In genomic region chr6:54705387-54705909, GRCm38 (mm10) we compare ENCODE assay signal across 8 mouse cellular contexts. TPM values are rescaled to one million over a fixed set of nuclear protein-coding genes. Genes with fewer than 3 reads are reported as not detected.
A peak's percentile ranks its signal among the peaks of the same experiment; 100 is the strongest.
DNase-seq lines count a peak whose midpoint lies in the region; ATAC-seq and TF ChIP-seq lines count a peak whose summit lies in the region.

No protein-coding gene starts in this region.

- peak; percentile 64 for TF ChIP-seq CTCF in cortical plate, adult 2 months (IDR thresholded peaks at IDR 0.05; ENCODE audit: extremely low read depth, insufficient read depth, low read length)

- peak overlapping the region; percentile 66 for H3K4me2 ChIP-seq in heart, embryonic 12.5 days
- H3K4me2 ChIP-seq in kidney, embryonic 14.5 days (replicated peaks; ENCODE audit: low read depth, low read length) = peak overlapping the region; percentile 39
- H3K4me2 ChIP-seq in liver, embryonic 16.5 days (ENCODE audit: low read depth, low read length) = peak overlapping the region; percentile 50

- peaks cover 2% of the 10 kb centered on the region; the same call in 1 of the 2 replicates for H3K4me1 ChIP-seq in cortical plate, adult 2 months (ENCODE audit: control insufficient read depth, insufficient read depth, low read length)
- H3K4me1 ChIP-seq in heart, embryonic 12.5 days (replicated peaks) = peaks cover 9% of the 10 kb centered on the region
- 0 out of 2 replicates have a peak, but pooled peaks cover 4% of the 10 kb centered on the region for H3K4me1 ChIP-seq in kidney, embryonic 14.5 days (ENCODE audit: control insufficient read depth, insufficient read depth, low read length)
- peaks cover 3% of the 10 kb centered on the region; the same call in 1 of the 2 replicates for H3K4me1 ChIP-seq in liver, embryonic 16.5 days (ENCODE audit: control insufficient read depth, low read depth, low read length)

- H3K9me3 ChIP-seq in heart, embryonic 12.5 days (replicated peaks) = peaks cover 3% of the 10 kb centered on the region
- no peaks in the 10 kb centered on the region for H3K9me3 ChIP-seq in kidney, embryonic 14.5 days (ENCODE audit: control insufficient read depth, low read length)
- H3K9me3 ChIP-seq in liver, embryonic 16.5 days (replicated peaks; ENCODE audit: control insufficient read depth, low read length) = no peaks in the 10 kb centered on the region

- H3K4me3 ChIP-seq in cortical plate, adult 2 months (ENCODE audit: insufficient read depth, low read length) = 0 out of 2 replicates have a peak overlapping the region, but pooled peaks have one; percentile 7
- peak overlapping the region; percentile 28 for H3K4me3 ChIP-seq in heart, embryonic 12.5 days
- H3K4me3 ChIP-seq in kidney, embryonic 14.5 days (ENCODE audit: low read length) = no peak overlapping the region
- 0 out of 2 replicates have a peak overlapping the region, but pooled peaks have one; percentile 6 for H3K4me3 ChIP-seq in liver, embryonic 16.5 days (ENCODE audit: low read depth, low read length)

- TF ChIP-seq POLR2A in cortical plate, adult 2 months (IDR thresholded peaks at IDR 0.05; ENCODE audit: extremely low read depth, insufficient read depth, low read length) = no peak

- no peak overlapping the region for H3K9ac ChIP-seq in heart, embryonic 12.5 days
- no peak overlapping the region for H3K9ac ChIP-seq in kidney, embryonic 14.5 days (ENCODE audit: low read depth, low read length)
- H3K9ac ChIP-seq in liver, embryonic 16.5 days (ENCODE audit: low read depth, low read length) = no peak overlapping the region

- ATAC-seq in heart, embryonic 12.5 days (ENCODE audit: insufficient number of reproducible peaks, low FRiP score) = peak; percentile 68
- peak; percentile 86 for ATAC-seq in kidney, embryonic 14.5 days (ENCODE audit: low FRiP score, low TSS enrichment)
- peak; percentile 65 for ATAC-seq in liver, embryonic 16.5 days (ENCODE audit: low read depth)

- no peaks in the 10 kb centered on the region for H3K36me3 ChIP-seq in heart, embryonic 12.5 days
- no peaks in the 10 kb centered on the region for H3K36me3 ChIP-seq in kidney, embryonic 14.5 days (ENCODE audit: control insufficient read depth, insufficient read depth, low read length)
- H3K36me3 ChIP-seq in liver, embryonic 16.5 days (ENCODE audit: control insufficient read depth, insufficient read depth) = no peaks in the 10 kb centered on the region

- 14% methylated on average over 11 of the region's 11 CpGs for WGBS in heart, embryonic 12.5 days
- 15% methylated on average over 11 of the region's 11 CpGs for WGBS in kidney, embryonic 14.5 days
- WGBS in liver, embryonic 16.5 days (ENCODE audit: insufficient replicate concordance) = 20% methylated on average over 11 of the region's 11 CpGs

- DNase-seq in B cell, adult 2 months = peak; percentile 67 to 71
- DNase-seq in MEL-GATA-1-ER (ENCODE audit: extremely low read depth, low read depth) = peak; percentile 48
- DNase-seq in neural tube, embryonic 10.5 days (ENCODE audit: extremely low spot score, low spot score) = peak; percentile 44
- peak; percentile 52 to 66 for DNase-seq in thymus, postnatal 36 days

- H3K27me3 ChIP-seq in heart, embryonic 12.5 days (replicated peaks) = peaks cover 41% of the 10 kb centered on the region
- no peaks in the 10 kb centered on the region for H3K27me3 ChIP-seq in kidney, embryonic 14.5 days (ENCODE audit: control insufficient read depth, insufficient read depth, low read length)
- H3K27me3 ChIP-seq in liver, embryonic 16.5 days (ENCODE audit: control insufficient read depth, insufficient read depth, low read depth, low read length) = peaks cover 25% of the 10 kb centered on the region

- H3K27ac ChIP-seq in cortical plate, adult 2 months (ENCODE audit: insufficient read depth, low read length) = no peak overlapping the region
- H3K27ac ChIP-seq in heart, embryonic 12.5 days (ENCODE audit: poor library complexity, severe bottlenecking) = no peak overlapping the region
- no peak overlapping the region for H3K27ac ChIP-seq in kidney, embryonic 14.5 days (ENCODE audit: low read depth, low read length)
- H3K27ac ChIP-seq in liver, embryonic 16.5 days (ENCODE audit: low read length) = no peak overlapping the region

RNA-seq across cellular contexts. Expression of gene Mturn, which starts 24.0 kb away (rescaled TPM):
- polyA plus RNA-seq in cortical plate, adult 2 months (2012; rRNA removed) = 51.3 and 57.0 TPM in 2 replicates
- 5.3 and 6.2 TPM in 2 replicates for polyA plus RNA-seq in heart, embryonic 12.5 days (2016; fragmentation: Nextera tagmentation; extraction: Ambion mirVana)
- polyA plus RNA-seq in kidney, embryonic 14.5 days (2014; fragmentation: Nextera tagmentation; extraction: Ambion mirVana) = 3.8 and 4.2 TPM in 2 replicates
- polyA plus RNA-seq in liver, embryonic 16.5 days (2015; fragmentation: Nextera tagmentation; extraction: Ambion mirVana) = 2.5 and 2.6 TPM in 2 replicates
